Mouse (Mus musculus): Measurements from ENCODE around the gene Gm14190. TPM values are rescaled to one million over a fixed set of nuclear protein-coding genes. Genes with fewer than 3 reads are reported as not detected.
"Not testable (repeated sequence)": the region's sequence is repeated elsewhere in the genome, so short reads cannot be mapped to it uniquely, and the experiment has no call there.

Gm14190 gene
- total and polyA plus RNA-seq, 2 experiments: not detected

- no peak within 1 kb of the TSS for H3K4me3 ChIP-seq (ENCODE audit: insufficient read depth, low read depth, low read length)
- TF ChIP-seq CTCF (IDR thresholded peaks at IDR 0.05; ENCODE audit: low read depth, low read length) (no peak), POLR2A (IDR thresholded peaks at IDR 0.05; ENCODE audit: extremely low read depth, insufficient read depth, low read length) (no peak)
- H3K9ac ChIP-seq (ENCODE audit: low read depth, low read length): no peak within 1 kb of the TSS
- no peaks in the 10 kb centered on the region for H3K27me3 ChIP-seq (ENCODE audit: control insufficient read depth, insufficient read depth, low read length)
- H3K27ac ChIP-seq (replicated peaks; ENCODE audit: insufficient read depth, low read depth, low read length): no peak within 1 kb of the TSS
- no peaks in the 10 kb centered on the region for H3K79me2 ChIP-seq (ENCODE audit: control insufficient read depth, insufficient read depth, low read length)
- no peaks in the 10 kb centered on the region for H3K36me3 ChIP-seq (ENCODE audit: control insufficient read depth, insufficient read depth, low read length)
- H3K4me1 ChIP-seq (ENCODE audit: control insufficient read depth, insufficient read depth, low read length): no peaks in the 10 kb centered on the region
- no peak for DNase-seq (ENCODE audit: extremely low read depth, low read depth, low spot score)
These were observed 24.7 kb downstream of the Gm14190 start, which contains the start of gene Krtap4-6 for GRCm38 (mm10) chr11:99665860-99666259. Krtap4-6 (minus strand) TSS chr11:99665960.

GRCm38 (mm10) chr11:99662802-99663201 lies 27.7 kb downstream of the Gm14190 start:
- WGBS: 88% methylated on average over 10 of the region's 10 CpGs
- H3K27me3 ChIP-seq (ENCODE audit: control insufficient read depth, insufficient read depth, low read length): peaks cover 3% of the 10 kb centered on the region; the same call in 1 of the 2 replicates
- no peak overlapping the region for H3K9ac ChIP-seq (ENCODE audit: low read depth, low read length)
- no peaks in the 10 kb centered on the region for H3K79me2 ChIP-seq (ENCODE audit: control insufficient read depth, insufficient read depth, low read length)
- TF ChIP-seq POLR2A (IDR thresholded peaks at IDR 0.05; ENCODE audit: extremely low read depth, insufficient read depth, low read length): no peak
- no peak for TF ChIP-seq CTCF (IDR thresholded peaks at IDR 0.05; ENCODE audit: low read depth, low read length)
- H3K4me3 ChIP-seq (ENCODE audit: insufficient read depth, low read depth, low read length): no peak overlapping the region
- H3K27ac ChIP-seq (replicated peaks; ENCODE audit: insufficient read depth, low read depth, low read length): no peak overlapping the region
- H3K4me1 ChIP-seq (ENCODE audit: control insufficient read depth, insufficient read depth, low read length): no peaks in the 10 kb centered on the region
- H3K36me3 ChIP-seq (ENCODE audit: control insufficient read depth, insufficient read depth, low read length): no peaks in the 10 kb centered on the region
- DNase-seq (ENCODE audit: extremely low read depth, low read depth, low spot score): no peak

- DNase-seq (ENCODE audit: extremely low read depth, low read depth, low spot score): no peak
- Histone ChIP-seq H3K4me1 (ENCODE audit: control insufficient read depth, insufficient read depth, low read length) (no peaks in the 10 kb centered on the region), H3K79me2 (ENCODE audit: control insufficient read depth, insufficient read depth, low read length) (no peaks in the 10 kb centered on the region), H3K36me3 (ENCODE audit: control insufficient read depth, insufficient read depth, low read length) (no peaks in the 10 kb centered on the region), H3K27me3 (ENCODE audit: control insufficient read depth, insufficient read depth, low read length) (peaks cover 3% of the 10 kb centered on the region; the same call in 1 of the 2 replicates), H3K27ac (replicated peaks; ENCODE audit: insufficient read depth, low read depth, low read length) (no peak overlapping the region), H3K4me3 (ENCODE audit: insufficient read depth, low read depth, low read length) (no peak overlapping the region), H3K9ac (ENCODE audit: low read depth, low read length) (no peak overlapping the region)
- TF ChIP-seq POLR2A (IDR thresholded peaks at IDR 0.05; ENCODE audit: extremely low read depth, insufficient read depth, low read length) (no peak), CTCF (IDR thresholded peaks at IDR 0.05; ENCODE audit: low read depth, low read length) (no peak)
- 89% methylated on average over 4 of the region's 4 CpGs for WGBS
These were observed 31.3 kb downstream of the Gm14190 start for GRCm38 (mm10) chr11:99659256-99659655.

GRCm38 (mm10) chr11:99658467-99659010 lies 32.0 kb downstream of the Gm14190 start, which contains the start of gene Gm11563:
Gm11563 (minus strand) TSS chr11:99658960.
- not testable (repeated sequence) for H3K79me2 ChIP-seq (ENCODE audit: control insufficient read depth, insufficient read depth, low read length); DNase-seq (ENCODE audit: extremely low read depth, low read depth, low spot score); H3K36me3 ChIP-seq (ENCODE audit: control insufficient read depth, insufficient read depth, low read length); H3K4me3 ChIP-seq (ENCODE audit: insufficient read depth, low read depth, low read length); H3K4me1 ChIP-seq (ENCODE audit: control insufficient read depth, insufficient read depth, low read length); H3K27me3 ChIP-seq (ENCODE audit: control insufficient read depth, insufficient read depth, low read length); H3K9ac ChIP-seq (ENCODE audit: low read depth, low read length); H3K27ac ChIP-seq (replicated peaks; ENCODE audit: insufficient read depth, low read depth, low read length)
- WGBS: 77% methylated on average over 10 of the region's 10 CpGs

- Histone ChIP-seq H3K36me3 (ENCODE audit: control insufficient read depth, insufficient read depth, low read length) (no peaks in the 10 kb centered on the region), H3K4me1 (ENCODE audit: control insufficient read depth, insufficient read depth, low read length) (no peaks in the 10 kb centered on the region), H3K79me2 (ENCODE audit: control insufficient read depth, insufficient read depth, low read length) (no peaks in the 10 kb centered on the region), H3K4me3 (ENCODE audit: insufficient read depth, low read depth, low read length) (no peak overlapping the region), H3K27ac (replicated peaks; ENCODE audit: insufficient read depth, low read depth, low read length) (no peak overlapping the region), H3K27me3 (ENCODE audit: control insufficient read depth, insufficient read depth, low read length) (peaks cover 3% of the 10 kb centered on the region; the same call in 1 of the 2 replicates), H3K9ac (ENCODE audit: low read depth, low read length) (no peak overlapping the region)
- no peak for DNase-seq (ENCODE audit: extremely low read depth, low read depth, low spot score)
- TF ChIP-seq CTCF (IDR thresholded peaks at IDR 0.05; ENCODE audit: low read depth, low read length) (no peak), POLR2A (IDR thresholded peaks at IDR 0.05; ENCODE audit: extremely low read depth, insufficient read depth, low read length) (no peak)
- 61% methylated on average over 5 of the region's 5 CpGs for WGBS
These were observed 33.5 kb downstream of the Gm14190 start for GRCm38 (mm10) chr11:99657051-99657450.

GRCm38 (mm10) chr11:99650136-99650535 lies 40.4 kb downstream of the Gm14190 start, which contains the start of gene Gm11555:
Gm11555 (minus strand) TSS chr11:99650236.
- TF ChIP-seq POLR2A (IDR thresholded peaks at IDR 0.05; ENCODE audit: extremely low read depth, insufficient read depth, low read length) (no peak), CTCF (IDR thresholded peaks at IDR 0.05; ENCODE audit: low read depth, low read length) (no peak)
- DNase-seq (ENCODE audit: extremely low read depth, low read depth, low spot score): no peak
- H3K4me1 ChIP-seq (ENCODE audit: control insufficient read depth, insufficient read depth, low read length): no peaks in the 10 kb centered on the region
- no peak within 1 kb of the TSS for H3K4me3 ChIP-seq (ENCODE audit: insufficient read depth, low read depth, low read length)
- no peak within 1 kb of the TSS for H3K27ac ChIP-seq (replicated peaks; ENCODE audit: insufficient read depth, low read depth, low read length)
- 84% methylated on average over 2 of the region's 2 CpGs for WGBS
- no peaks in the 10 kb centered on the region for H3K36me3 ChIP-seq (ENCODE audit: control insufficient read depth, insufficient read depth, low read length)
- no peaks in the 10 kb centered on the region for H3K27me3 ChIP-seq (ENCODE audit: control insufficient read depth, insufficient read depth, low read length)
- no peak within 1 kb of the TSS for H3K9ac ChIP-seq (ENCODE audit: low read depth, low read length)
- no peaks in the 10 kb centered on the region for H3K79me2 ChIP-seq (ENCODE audit: control insufficient read depth, insufficient read depth, low read length)
